Mouse (Mus musculus) thymus, adult 2 months (tissue): ENCODE measurements around the gene Gria1.

Experiments
- CTCF ChIP-seq: fragments of 200-500 bp; IDR thresholded peaks from 2 replicates; pipeline ENCODE4 v1.5.1; 2012; ENCODE audit warnings: mild to moderate bottlenecking, control low read depth, low read length, moderate library complexity, borderline replicate concordance; ENCODE audit not compliant: control insufficient read depth, poor library complexity, insufficient read depth; ENCODE audit errors: extremely low read depth
- POLR2A ChIP-seq: fragments of 200-500 bp; IDR thresholded peaks from 2 replicates; pipeline ENCODE4 v1.6.1; 2012; ENCODE audit warnings: mild to moderate bottlenecking, low read length, control low read depth, moderate library complexity; ENCODE audit not compliant: control insufficient read depth, poor library complexity, insufficient read depth; ENCODE audit errors: extremely low read depth

GRCm38 (mm10) chr11:56961751-56962150, 49.4 kb upstream of the Gria1 start:
- TF ChIP-seq CTCF (no peak), POLR2A (no peak)
